In the genomic region with DNA sequence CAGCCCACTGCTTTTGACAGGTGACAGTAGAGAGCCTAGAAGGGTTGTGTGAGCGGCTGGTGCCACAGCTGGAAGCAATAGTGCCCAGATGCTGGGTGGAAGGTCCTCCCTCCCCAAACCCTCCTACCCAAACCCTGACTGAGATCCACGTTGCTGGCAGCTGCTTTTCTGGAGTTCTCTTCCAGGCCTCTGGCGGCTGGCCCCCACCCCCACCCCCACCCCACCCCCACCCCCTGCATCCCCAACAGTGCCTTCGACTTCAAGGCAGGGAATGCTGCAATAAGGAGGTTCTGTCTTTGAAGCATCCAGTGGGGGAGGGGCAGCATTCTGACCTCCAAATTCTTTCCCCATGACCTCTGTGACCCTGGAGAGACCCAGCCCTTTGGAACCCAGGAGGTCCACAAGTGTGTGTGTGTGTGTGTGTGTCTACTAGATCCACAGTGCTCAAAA, we compare ENCODE assay signal across 16 mouse cellular contexts. TPM values are rescaled to one million over a fixed set of nuclear protein-coding genes. Genes with fewer than 3 reads are reported as not detected.
A peak's percentile ranks its signal among the peaks of the same experiment; 100 is the strongest.
DNase-seq lines count a peak whose midpoint lies in the region; ATAC-seq and TF ChIP-seq lines count a peak whose summit lies in the region.
"Had no signal": no experiment of that assay in that cellular context is flagged by ENCODE, and none has a peak within 500 bp of the region (broad histone marks: within the 10 kb centered on the region; RNA-seq: fewer than 3 reads in every experiment).

No protein-coding gene starts in this region.

- peaks cover 62% of the 10 kb centered on the region for H3K4me1 ChIP-seq in forebrain, embryonic 10.5 days
- H3K4me1 ChIP-seq in forebrain, embryonic 13.5 days: peaks cover 25% of the 10 kb centered on the region
- H3K4me1 ChIP-seq in ES-E14 (ENCODE audit: control insufficient read depth in 2 of 2, insufficient read depth in 2 of 2, low read length in 2 of 2, poor library complexity in 1 of 2): peaks cover 2 to 21% of the 10 kb centered on the region in 2 experiments; a peak in 2 of 4 replicates
- peaks cover 48% of the 10 kb centered on the region for H3K4me1 ChIP-seq in embryonic facial prominence, embryonic 14.5 days (ENCODE audit: control insufficient read depth, insufficient read depth, low read length)

- in situ Hi-C loops in ES-E14 (cut with MboI; ENCODE audit: low sequenced_read_pairs in 2 of 2, unreplicated experiment in 2 of 2): no loop called here

- no peak for ATAC-seq in forebrain, embryonic 13.5 days
- peak; percentile 35; the same call in 1 of the 2 replicates for ATAC-seq in embryonic facial prominence, embryonic 14.5 days (ENCODE audit: low read depth)
- ATAC-seq: intestine, embryonic 15.5 days; midbrain, embryonic 15.5 days had no signal

- no peak overlapping the region for H3K4me2 ChIP-seq in forebrain, embryonic 13.5 days
- H3K4me2 ChIP-seq in embryonic facial prominence, embryonic 14.5 days (ENCODE audit: low read depth, low read length): no peak overlapping the region
- H3K4me2 ChIP-seq: intestine, embryonic 15.5 days; liver, embryonic 13.5 days; midbrain, embryonic 15.5 days; stomach, embryonic 15.5 days had no signal

- no peaks in the 10 kb centered on the region for H3K27me3 ChIP-seq in forebrain, embryonic 10.5 days (ENCODE audit: poor library complexity, severe bottlenecking)
- H3K27me3 ChIP-seq in forebrain, embryonic 13.5 days: no peaks in the 10 kb centered on the region
- H3K27me3 ChIP-seq in embryonic facial prominence, embryonic 14.5 days (replicated peaks; ENCODE audit: control insufficient read depth, insufficient read depth, low read length): no peaks in the 10 kb centered on the region
- H3K27me3 ChIP-seq: intestine, embryonic 15.5 days; midbrain, embryonic 15.5 days; stomach, embryonic 15.5 days had no signal

- no peaks in the 10 kb centered on the region for H3K9me3 ChIP-seq in forebrain, embryonic 10.5 days
- H3K9me3 ChIP-seq in forebrain, embryonic 13.5 days (replicated peaks): no peaks in the 10 kb centered on the region
- no peaks in the 10 kb centered on the region for H3K9me3 ChIP-seq in ES-E14 (ENCODE audit: control insufficient read depth, insufficient read depth, low read depth, low read length)
- no peaks in the 10 kb centered on the region for H3K9me3 ChIP-seq in embryonic facial prominence, embryonic 14.5 days (ENCODE audit: control insufficient read depth, low read length)
- H3K9me3 ChIP-seq: intestine, embryonic 15.5 days; liver, embryonic 13.5 days; midbrain, embryonic 15.5 days; stomach, embryonic 15.5 days had no signal

- H3K9ac ChIP-seq in forebrain, embryonic 13.5 days: no peak overlapping the region
- H3K9ac ChIP-seq in ES-E14 (ENCODE audit: insufficient read depth, low read depth, low read length, poor library complexity, severe bottlenecking): no peak overlapping the region; the same call in 1 of the 2 replicates
- no peak overlapping the region for H3K9ac ChIP-seq in embryonic facial prominence, embryonic 14.5 days (ENCODE audit: low read depth, low read length)
- H3K9ac ChIP-seq: intestine, embryonic 15.5 days; liver, embryonic 13.5 days; midbrain, embryonic 15.5 days; stomach, embryonic 15.5 days had no signal

- H3K27ac ChIP-seq in forebrain, embryonic 10.5 days: peak overlapping the region; percentile 75
- no peak overlapping the region; the same call in 1 of the 2 replicates for H3K27ac ChIP-seq in forebrain, embryonic 13.5 days
- no peak overlapping the region; the same call in 1 of the 2 replicates for H3K27ac ChIP-seq in ES-E14 (ENCODE audit: insufficient read depth, low read depth, low read length, poor library complexity, severe bottlenecking)
- H3K27ac ChIP-seq in embryonic facial prominence, embryonic 14.5 days (replicated peaks; ENCODE audit: low read depth, low read length): peak overlapping the region; percentile 34; the same call in 1 of the 2 replicates
- H3K27ac ChIP-seq: intestine, embryonic 15.5 days; liver, embryonic 13.5 days; midbrain, embryonic 15.5 days; stomach, embryonic 15.5 days had no signal

- H3K36me3 ChIP-seq in forebrain, embryonic 10.5 days (replicated peaks): 0 out of 2 replicates have a peak, but pooled peaks cover 5% of the 10 kb centered on the region
- no peaks in the 10 kb centered on the region for H3K36me3 ChIP-seq in forebrain, embryonic 13.5 days (ENCODE audit: poor library complexity, severe bottlenecking)
- H3K36me3 ChIP-seq in ES-E14 (ENCODE audit: control insufficient read depth, insufficient read depth, low read length, poor library complexity, severe bottlenecking): peaks cover 2% of the 10 kb centered on the region; the same call in 1 of the 2 replicates
- H3K36me3 ChIP-seq in embryonic facial prominence, embryonic 14.5 days (ENCODE audit: control insufficient read depth, insufficient read depth, low read length): no peaks in the 10 kb centered on the region
- H3K36me3 ChIP-seq: intestine, embryonic 15.5 days; liver, embryonic 13.5 days; midbrain, embryonic 15.5 days; stomach, embryonic 15.5 days had no signal

- peak; percentile 47 for DNase-seq in forebrain, embryonic 10.5 days (ENCODE audit: extremely low spot score, low spot score)
- DNase-seq in ES-E14 (ENCODE audit: low read depth, low spot score): peak; percentile 47
- DNase-seq in embryonic facial prominence, embryonic 14.5 days (ENCODE audit: low spot score): peak; percentile 76
- DNase-seq in neural tube, embryonic 10.5 days (ENCODE audit: extremely low spot score, low spot score): peak; percentile 72
- no peak for DNase-seq in kidney, adult 8-10 months
- no peak for DNase-seq in spleen, postnatal 14 days (ENCODE audit: low spot score in 2 of 2)
- no peak for DNase-seq in frontal cortex, adult 2 months (ENCODE audit: extremely low spot score in 1 of 2, low spot score in 1 of 2)
- DNase-seq: cerebellum, adult 8-10 months; layer of hippocampus, postnatal 36 days; liver, embryonic 13.5 days; right cerebral cortex, postnatal 25 days; thymus, postnatal 4 days had no signal

- H3K4me3 ChIP-seq in forebrain, embryonic 10.5 days: peak overlapping the region; percentile 13; the same call in 1 of the 2 replicates
- H3K4me3 ChIP-seq in forebrain, embryonic 13.5 days: no peak overlapping the region
- no peak overlapping the region for H3K4me3 ChIP-seq in ES-E14 (ENCODE audit: insufficient read depth in 1 of 2, low read depth in 1 of 2, low read length in 2 of 2, poor library complexity in 1 of 2, severe bottlenecking in 1 of 2)
- H3K4me3 ChIP-seq in embryonic facial prominence, embryonic 14.5 days (ENCODE audit: low read depth, low read length): no peak overlapping the region
- H3K4me3 ChIP-seq: intestine, embryonic 15.5 days; liver, embryonic 13.5 days; midbrain, embryonic 15.5 days; stomach, embryonic 15.5 days had no signal

- 5% methylated on average over 4 of the region's 4 CpGs for WGBS in forebrain, embryonic 10.5 days
- 8% methylated on average over 4 of the region's 4 CpGs for WGBS in forebrain, embryonic 13.5 days
- 38% methylated on average over 1 of the region's 4 CpGs for WGBS in embryonic facial prominence, embryonic 14.5 days

TF ChIP-seq in ES-E14, 5 proteins besides CTCF, POLR2A, EP300 and RAD21:
- TF ChIP-seq HCFC1 (IDR thresholded peaks at IDR 0.05; ENCODE audit: borderline replicate concordance, insufficient read depth, low read length) (no peak), ZC3H11A (IDR thresholded peaks at IDR 0.05; ENCODE audit: borderline replicate concordance, low read depth, low read length) (no peak), MAFK (IDR thresholded peaks at IDR 0.05; ENCODE audit: insufficient read depth, low read depth, low read length) (no peak), ZNF384 (IDR thresholded peaks at IDR 0.05; ENCODE audit: low read depth, low read length) (no peak), CHD2 (IDR thresholded peaks at IDR 0.05; ENCODE audit: low read depth, low read length) (no peak)
TF ChIP-seq in ES-E14: peak in this region for 0.

RNA-seq across cellular contexts. Expression of a gene that starts 15.4 kb away (rescaled TPM):
- 27.5 and 28.6 TPM in 2 replicates for polyA plus RNA-seq in forebrain, embryonic 10.5 days (2016; fragmentation: Nextera tagmentation; extraction: Ambion mirVana)
- polyA plus RNA-seq in forebrain, embryonic 13.5 days (2015; fragmentation: Nextera tagmentation; extraction: Ambion mirVana): 10.8 and 12.9 TPM in 2 replicates
- total RNA-seq in ES-E14 (2012; rRNA removed): 99.2 and 131 TPM in 2 replicates
- polyA plus RNA-seq in embryonic facial prominence, embryonic 14.5 days (2014; fragmentation: Nextera tagmentation; extraction: Ambion mirVana): 57.8 and 62.1 TPM in 2 replicates
- 24.6 and 29.5 TPM in 2 replicates for polyA plus RNA-seq in frontal cortex, adult 2 months (2012; rRNA removed)

Comparison
In these comparisons a context has a peak if more than half of its experiments do, and no peak if none do; other contexts are left out.
1. H3K27ac ChIP-seq: peak in forebrain, embryonic 10.5 days (single experiment) and embryonic facial prominence, embryonic 14.5 days (single experiment); none in forebrain, embryonic 13.5 days (single experiment) and ES-E14 (single experiment).
2. DNase-seq: peak in forebrain, embryonic 10.5 days (single experiment), ES-E14 (single experiment), embryonic facial prominence, embryonic 14.5 days (single experiment) and neural tube, embryonic 10.5 days (single experiment); none in kidney, adult 8-10 months (0 of 2), spleen, postnatal 14 days (0 of 2) and frontal cortex, adult 2 months (0 of 2).